Mouse (Mus musculus) E14TG2a.4 (cell line): Measurements from ENCODE around the gene Csrnp2.

Source experiments
- CTCF ChIP-seq: conservative IDR thresholded peaks from 2 replicates; pipeline ENCODE4 v1.5.1; 2014; ENCODE audit warnings: low read length
- NANOG ChIP-seq: IDR thresholded peaks from 2 replicates; pipeline ENCODE4 v1.6.1; 2014; ENCODE audit warnings: borderline replicate concordance, low read length, mixed read lengths

- TF ChIP-seq NANOG (no peak), CTCF (no peak)
Measured at GRCm38 (mm10) chr15:100446887-100447286, 48.4 kb downstream of the Csrnp2 start.
